Mouse (Mus musculus): ENCODE measurements around the gene Fam76a. TPM values are rescaled to one million over a fixed set of nuclear protein-coding genes. Genes with fewer than 3 reads are reported as not detected.

The Fam76a gene
- polyA plus RNA-seq (2014; fragmentation: Illumina TruSeq; extraction: RNeasy Lipid Tissue Mini Kit (QIAGEN cat#74804); ENCODE audit: low replicate concordance) = 32.3 TPM

GRCm38 (mm10) chr4:132922558-132923008 is at the start of gene Fam76a:
Gene Fam76a, minus strand, starts transcription at chr4:132922558.

DNA sequence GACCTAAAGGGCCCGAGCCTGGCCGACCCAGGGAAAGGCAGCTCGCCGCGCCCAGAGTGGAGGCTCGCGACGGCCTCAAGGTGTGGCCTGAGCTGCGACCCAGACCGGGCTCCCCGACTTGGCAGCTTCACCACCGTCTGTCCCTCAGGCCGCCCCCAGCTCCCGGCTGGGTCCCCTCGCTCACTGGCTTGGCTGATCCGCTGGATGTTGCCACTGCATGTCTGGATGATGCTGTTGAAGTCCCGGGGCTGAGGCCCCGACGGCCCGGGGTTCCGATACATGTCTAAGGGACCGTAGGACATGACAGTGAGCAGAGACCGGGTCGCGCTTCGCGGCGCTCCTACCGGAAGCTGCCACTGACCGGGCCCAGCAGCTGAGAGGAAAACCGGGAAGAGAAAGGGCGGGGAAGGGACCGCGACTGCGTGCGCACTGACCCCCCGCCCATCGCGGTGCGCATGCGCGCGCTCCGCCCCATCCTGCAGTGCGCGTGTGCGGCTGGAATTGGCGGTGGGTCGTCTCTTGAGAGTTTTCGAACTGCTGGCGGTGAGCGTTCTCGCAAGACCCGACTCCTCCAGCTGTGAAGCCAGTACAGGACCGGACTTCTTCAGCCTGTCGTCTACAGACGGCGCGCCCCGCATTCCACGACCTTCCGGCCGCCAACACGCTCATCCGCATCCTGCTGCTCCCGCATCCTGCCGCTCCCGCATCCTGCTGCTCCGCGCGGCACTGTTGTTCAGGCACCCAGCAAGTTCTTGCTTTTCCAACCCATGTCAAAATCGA is 38.1 kb downstream of the Fam76a start, which contains the start of gene Stx12:
Stx12 (minus strand) TSS at position 446 of the 780 bp plus-strand sequence.

Other genes with a start within 250 kb of the Fam76a start
- gene Xkr8, start 190.0 kb downstream of the Fam76a start, polyA plus RNA-seq (2014; fragmentation: Illumina TruSeq; extraction: RNeasy Lipid Tissue Mini Kit (QIAGEN cat#74804); ENCODE audit: low replicate concordance) = 0.93 TPM
- gene Smpdl3b, start 165.3 kb downstream of the Fam76a start, polyA plus RNA-seq (2014; fragmentation: Illumina TruSeq; extraction: RNeasy Lipid Tissue Mini Kit (QIAGEN cat#74804); ENCODE audit: low replicate concordance) = 31.1 TPM
- 6.4 TPM for gene Rpa2, start 154.2 kb downstream of the Fam76a start, polyA plus RNA-seq (2014; fragmentation: Illumina TruSeq; extraction: RNeasy Lipid Tissue Mini Kit (QIAGEN cat#74804); ENCODE audit: low replicate concordance)
- gene Themis2, start 126.2 kb downstream of the Fam76a start, polyA plus RNA-seq (2014; fragmentation: Illumina TruSeq; extraction: RNeasy Lipid Tissue Mini Kit (QIAGEN cat#74804); ENCODE audit: low replicate concordance) = 2.0 TPM
- 5.1 TPM for gene Ppp1r8, start 79.4 kb downstream of the Fam76a start, polyA plus RNA-seq (2014; fragmentation: Illumina TruSeq; extraction: RNeasy Lipid Tissue Mini Kit (QIAGEN cat#74804); ENCODE audit: low replicate concordance)
- gene Stx12, start 38.0 kb downstream of the Fam76a start, polyA plus RNA-seq (2014; fragmentation: Illumina TruSeq; extraction: RNeasy Lipid Tissue Mini Kit (QIAGEN cat#74804); ENCODE audit: low replicate concordance) = 325 TPM
- 1.3 TPM for gene Fgr, start 51.5 kb upstream of the Fam76a start, polyA plus RNA-seq (2014; fragmentation: Illumina TruSeq; extraction: RNeasy Lipid Tissue Mini Kit (QIAGEN cat#74804); ENCODE audit: low replicate concordance)
- gene Ahdc1, start 88.7 kb upstream of the Fam76a start, polyA plus RNA-seq (2014; fragmentation: Illumina TruSeq; extraction: RNeasy Lipid Tissue Mini Kit (QIAGEN cat#74804); ENCODE audit: low replicate concordance) = 0.85 TPM
- gene Wasf2, start 207.9 kb upstream of the Fam76a start, polyA plus RNA-seq (2014; fragmentation: Illumina TruSeq; extraction: RNeasy Lipid Tissue Mini Kit (QIAGEN cat#74804); ENCODE audit: low replicate concordance) = 123 TPM